Mouse (Mus musculus) thymus, postnatal 25 days (tissue): ENCODE measurements around the gene Limk2.

Source experiments
- DNase-seq: peaks from one replicate; pipeline ENCODE4 v3.0.0; 2022

Gene Limk2

DNA sequence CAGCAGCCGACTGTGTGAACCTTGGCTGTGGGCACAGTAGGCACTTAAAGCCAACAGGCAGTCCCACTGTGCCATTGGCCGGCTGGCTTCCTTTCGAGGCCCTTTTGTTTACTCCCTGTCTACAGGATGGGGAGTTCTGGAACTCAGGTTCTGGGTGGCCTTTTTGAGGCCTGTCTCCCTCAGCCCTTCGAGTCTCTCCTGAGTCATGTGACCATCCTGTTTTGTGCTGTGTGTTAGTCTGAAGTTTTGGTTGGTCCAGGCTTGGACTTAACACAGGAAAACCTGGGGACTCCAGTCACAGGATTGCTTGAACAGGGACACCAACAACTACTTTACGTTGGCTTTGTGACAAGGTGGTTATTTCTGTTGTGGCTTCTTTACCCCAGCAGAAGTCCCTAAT, 112.9 kb downstream of the Limk2 start:
- DNase-seq = no peak

DNA sequence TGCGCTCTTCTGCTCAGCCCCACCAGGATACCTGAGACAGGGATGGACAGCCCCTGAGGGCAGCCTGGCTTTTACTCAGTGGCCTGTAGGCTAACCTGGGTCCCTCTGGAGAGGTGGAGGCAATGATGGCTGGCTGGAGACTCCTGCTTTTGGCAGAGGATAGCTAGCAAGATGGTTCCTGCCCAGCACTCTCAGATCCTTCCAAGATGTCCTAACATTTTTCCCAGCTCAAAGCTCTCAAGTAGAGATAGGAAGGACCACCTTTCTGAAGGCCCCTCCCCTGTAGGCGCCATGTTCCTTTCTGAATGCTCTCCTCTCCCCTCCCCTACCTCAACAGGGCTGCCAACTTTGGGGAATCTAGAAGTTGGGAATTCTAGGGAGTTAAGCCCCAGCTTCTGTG, 114.3 kb downstream of the Limk2 start:
- DNase-seq = no peak
